Mouse (Mus musculus) mouse embryonic stem cell (cell line): Measurements from ENCODE around the gene Sorcs1.

Source experiments
- in situ Hi-C, 2 experiments: fragments of 300-500 bp; cut with MboI; formaldehyde crosslinking; loops; 1 replicate in 1 of 2; 3 replicates in 1 of 2; pipeline ENCODE4 v1.14.3; 2019 to 2020; ENCODE audit warnings: low sequenced_read_pairs in 2 of 2, low pct_unique_long_range_greater_than_20kb in 1 of 2, mixed read lengths in 1 of 2; ENCODE audit not compliant: unreplicated experiment in 1 of 2

Gene Sorcs1

GRCm38 (mm10) chr19:50339211-50339610 is 339.2 kb downstream of the Sorcs1 start:
- in situ Hi-C loops: no loop called here

DNA sequence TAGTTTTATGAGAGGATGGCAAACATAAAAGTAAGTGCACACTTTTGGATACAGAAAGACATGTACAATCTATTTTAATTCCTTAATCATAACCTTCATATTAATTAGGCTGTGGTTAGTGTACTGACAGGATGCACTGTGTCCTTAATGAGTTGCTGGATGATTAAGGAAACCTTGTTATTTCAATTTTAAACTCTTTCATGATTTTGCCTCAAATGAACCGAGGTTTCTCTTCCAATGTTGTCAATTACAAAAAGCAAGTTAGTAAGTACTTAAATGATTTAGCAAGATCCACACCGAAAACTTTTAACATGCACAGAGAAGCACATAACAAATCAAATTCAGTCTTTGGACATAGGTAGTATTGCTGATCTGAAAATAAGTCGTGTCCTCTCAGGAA is 341.7 kb downstream of the Sorcs1 start:
- in situ Hi-C loops: no loop called here

GRCm38 (mm10) chr19:50331136-50331535 is 347.3 kb downstream of the Sorcs1 start:
- in situ Hi-C loops: no loop called here

DNA sequence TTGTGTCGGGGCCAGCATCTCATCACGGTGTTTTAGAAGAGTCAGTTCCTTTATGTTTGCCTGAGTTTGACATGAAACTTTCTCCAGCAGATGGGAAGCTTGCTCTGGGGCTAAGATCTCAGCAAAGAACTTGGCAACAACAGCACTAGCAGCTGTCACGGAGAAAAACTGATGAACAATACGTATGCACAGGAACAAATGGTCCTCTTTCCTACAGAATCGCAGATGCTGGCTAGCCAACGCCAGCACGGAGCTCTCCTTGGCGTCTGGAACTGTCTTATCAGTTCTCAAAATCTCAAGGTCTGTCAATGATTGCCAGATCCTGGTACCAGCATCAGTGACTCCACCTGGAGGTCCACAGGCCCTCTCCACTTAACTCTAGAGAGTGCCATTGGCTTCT is 350.6 kb downstream of the Sorcs1 start:
- in situ Hi-C loops: no loop called here

GRCm38 (mm10) chr19:50326151-50326550 is 352.3 kb downstream of the Sorcs1 start:
- in situ Hi-C loops: no loop called here

DNA sequence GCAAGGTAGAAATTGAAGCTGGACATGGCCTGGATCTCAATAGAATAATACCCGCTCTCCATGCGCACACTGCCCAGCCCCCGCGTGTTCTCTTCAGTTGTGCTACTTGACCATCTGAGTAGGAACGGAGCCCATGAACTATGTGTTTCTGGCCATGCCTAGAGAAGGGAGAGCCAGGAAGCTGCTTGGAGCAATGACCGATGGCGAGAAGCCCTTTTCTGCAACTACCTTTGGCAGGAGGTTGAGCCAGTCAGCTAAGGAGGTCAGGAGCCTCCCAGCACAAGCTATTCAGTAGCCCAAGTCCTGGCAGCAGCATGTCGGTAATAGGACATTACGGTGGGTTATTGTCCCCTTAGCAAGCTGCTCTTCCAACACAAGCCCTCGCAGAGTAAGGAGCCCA is 352.8 kb downstream of the Sorcs1 start:
- in situ Hi-C loops: no loop called here

GRCm38 (mm10) chr19:50307046-50307445 is 371.4 kb downstream of the Sorcs1 start:
- in situ Hi-C loops: no loop called here

DNA sequence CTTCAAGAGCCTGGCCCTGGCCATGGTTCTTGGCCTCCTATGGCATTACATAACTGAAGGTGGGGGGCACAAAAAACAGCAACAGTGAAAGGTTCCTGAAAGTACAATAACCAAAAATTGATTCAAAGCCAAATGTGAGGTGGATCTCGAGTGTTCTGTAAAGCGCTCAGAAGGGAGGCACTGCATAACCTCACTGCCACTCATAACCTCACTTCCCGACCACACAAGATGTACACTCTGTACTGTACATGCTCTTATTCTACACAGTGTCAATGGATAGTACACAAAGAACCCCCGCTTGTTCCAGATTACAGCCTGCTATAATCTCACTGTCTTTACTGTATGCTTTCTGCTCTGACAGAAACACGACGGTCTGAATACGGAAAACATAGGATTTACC is 384.2 kb downstream of the Sorcs1 start:
- in situ Hi-C loops: no loop called here

DNA sequence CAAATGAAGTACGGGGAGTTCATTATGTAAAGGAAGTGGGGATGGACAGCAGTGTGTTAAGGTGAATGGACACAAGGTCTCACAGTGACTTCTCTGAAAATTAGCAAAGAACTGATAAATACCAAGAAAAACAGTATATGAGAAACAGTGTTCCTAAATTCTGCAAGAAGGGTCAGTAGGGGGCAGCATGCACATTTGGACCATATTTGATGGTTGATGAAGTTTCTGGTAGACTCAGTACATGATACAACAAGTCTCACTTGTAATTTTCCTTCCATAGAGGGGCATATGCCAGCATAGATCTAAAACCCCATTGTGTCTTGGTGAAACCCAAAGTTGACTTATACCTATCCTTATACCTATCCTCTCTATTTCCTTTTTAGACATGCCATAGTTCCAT is 414.0 kb downstream of the Sorcs1 start:
- in situ Hi-C loops: no loop called here

- in situ Hi-C loops: no loop called here
Measured at GRCm38 (mm10) chr19:50258718-50259413, 419.6 kb downstream of the Sorcs1 start.

DNA sequence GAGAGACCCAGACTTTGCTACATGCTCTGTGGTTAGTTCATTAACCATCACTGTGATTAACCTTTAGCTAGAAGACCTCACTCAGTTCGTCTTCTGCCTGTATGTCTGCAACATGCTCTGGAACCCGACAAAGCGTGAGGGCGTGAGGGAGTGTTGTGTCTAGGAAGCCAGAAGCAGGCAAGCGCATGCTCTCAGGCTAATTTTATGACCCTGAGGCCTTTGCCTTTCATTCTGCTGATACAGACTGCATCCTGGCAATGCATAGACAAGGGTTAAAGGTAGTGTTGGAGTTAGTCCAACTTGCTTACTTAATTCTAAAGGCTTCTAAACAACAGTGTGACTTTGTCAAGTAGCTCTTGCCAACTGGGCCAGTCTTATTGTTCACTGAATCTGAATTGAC is 458.0 kb downstream of the Sorcs1 start:
- in situ Hi-C loops: no loop called here

DNA sequence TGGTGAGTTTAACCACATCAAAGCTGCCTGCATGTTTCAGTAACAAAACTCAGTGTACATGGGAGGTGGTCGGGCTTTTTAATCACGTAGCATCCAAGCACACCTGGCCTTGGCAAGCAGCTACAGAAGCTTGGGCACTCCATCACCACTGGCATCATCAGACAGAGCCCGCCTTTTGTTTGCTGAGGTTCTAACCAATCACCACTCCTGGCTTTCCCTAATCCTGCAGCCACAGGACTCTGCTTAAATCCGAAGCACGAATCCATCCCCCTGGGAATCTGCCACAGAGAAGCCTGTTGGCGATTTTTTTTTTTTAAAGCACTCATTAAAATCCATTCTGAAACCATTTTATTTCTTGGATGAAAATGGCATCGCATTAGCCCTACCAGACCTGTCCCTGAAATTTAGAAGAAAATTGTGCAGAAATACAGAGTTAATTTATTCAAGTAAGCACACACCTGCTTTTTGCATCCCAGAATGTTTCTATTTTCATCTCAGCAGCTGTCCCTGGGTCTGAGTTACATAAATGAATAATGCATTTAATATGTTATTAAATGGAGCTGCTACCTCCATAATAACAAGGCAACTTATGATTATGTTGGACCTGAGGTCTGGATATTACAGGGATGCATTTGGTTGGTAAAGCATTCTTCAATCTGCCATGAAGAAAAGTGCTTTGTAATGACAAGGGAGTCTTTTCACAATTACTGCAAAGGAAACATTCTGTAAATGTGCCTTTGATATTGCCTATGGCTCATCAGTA is 463.8 kb downstream of the Sorcs1 start:
- in situ Hi-C loops: no loop called here

GRCm38 (mm10) chr19:50210456-50210855 is 468.0 kb downstream of the Sorcs1 start:
- in situ Hi-C loops: no loop called here

- in situ Hi-C loops: no loop called here
Measured at GRCm38 (mm10) chr19:50204341-50204740, 474.1 kb downstream of the Sorcs1 start.

DNA sequence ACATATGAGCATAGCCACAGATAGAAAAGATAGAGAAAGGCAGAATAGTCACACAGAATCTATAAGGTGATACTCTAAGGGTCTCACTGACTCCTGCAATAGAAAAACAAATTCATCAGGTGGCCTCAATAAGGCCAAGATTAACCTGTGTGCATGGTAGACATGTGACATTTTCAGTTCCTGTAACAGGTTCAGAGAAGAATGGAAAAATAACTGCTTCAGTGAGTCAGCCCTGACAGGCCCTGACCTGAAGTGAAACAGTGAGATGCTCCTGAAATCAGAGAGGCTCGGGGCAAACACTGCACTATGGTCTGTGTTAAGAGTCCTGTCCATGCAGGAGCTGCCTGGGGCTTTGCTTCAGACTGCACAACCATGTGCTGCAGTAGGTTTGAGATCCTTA is 481.9 kb downstream of the Sorcs1 start:
- in situ Hi-C loops: no loop called here

GRCm38 (mm10) chr19:50185769-50186715 is 492.4 kb downstream of the Sorcs1 start:
- in situ Hi-C loops: no loop called here

DNA sequence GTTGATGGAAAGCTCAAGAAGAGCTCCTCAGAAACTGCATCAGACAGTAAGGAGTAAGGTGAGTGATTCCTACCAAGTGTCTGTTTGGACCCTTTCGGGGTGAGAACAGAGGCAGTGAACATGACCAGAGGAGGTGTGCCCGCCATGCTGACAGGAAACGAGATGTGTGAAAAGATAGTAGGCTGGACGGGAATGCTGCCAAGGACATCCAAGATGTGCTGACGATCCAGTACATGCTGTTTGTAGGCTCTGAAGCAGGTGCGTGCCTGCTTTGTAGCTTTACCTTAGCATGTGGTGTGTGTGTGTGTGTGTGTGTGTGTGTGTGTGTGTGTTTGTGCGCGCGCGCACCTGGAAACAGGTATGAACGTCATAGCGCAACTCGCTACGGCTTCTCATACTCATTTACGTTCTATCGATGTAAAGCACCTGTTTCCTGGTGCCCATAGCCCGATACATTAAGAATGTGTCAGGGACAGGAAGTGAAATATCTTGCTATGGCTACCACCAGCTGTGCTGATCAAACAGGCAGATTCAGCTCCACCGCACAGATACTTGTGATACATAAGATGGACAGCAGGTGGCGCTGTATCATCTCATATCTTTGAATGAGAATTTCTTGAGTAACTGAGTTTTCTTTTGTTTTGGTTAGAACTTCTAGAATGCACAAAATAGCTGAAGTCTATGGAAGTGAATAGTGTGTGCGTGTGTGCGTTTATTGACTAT is 493.4 kb downstream of the Sorcs1 start:
- in situ Hi-C loops: no loop called here

DNA sequence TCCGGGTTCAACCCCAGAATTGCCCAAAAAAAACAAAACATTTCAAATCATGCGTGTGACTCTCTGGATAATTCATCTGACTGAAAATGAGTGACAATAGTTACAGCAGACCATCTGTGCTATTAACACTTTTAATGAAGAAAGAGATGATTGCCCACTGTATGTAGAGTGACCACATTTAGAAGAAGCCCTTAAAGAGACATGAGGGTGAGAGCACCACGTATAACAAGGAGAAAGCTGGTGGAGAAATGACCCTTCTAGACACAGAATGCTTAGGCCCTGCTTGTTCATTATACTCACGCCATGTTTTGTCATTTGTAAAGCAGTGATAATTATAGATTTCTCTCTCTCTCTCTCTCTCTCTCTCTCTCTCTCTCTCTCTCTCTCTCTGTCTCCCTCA is 499.6 kb downstream of the Sorcs1 start:
- in situ Hi-C loops: no loop called here
